Mouse (Mus musculus) erythroblast, embryonic 14.5 days (primary cell): Measurements from ENCODE around the gene Nectin2.

Experiments
- GATA1 ChIP-seq: IDR thresholded peaks from 2 replicates; pipeline ENCODE4 v1.6.1; 2012; ENCODE audit warnings: low read length, inconsistent platforms, mixed read lengths
- TAL1 ChIP-seq: IDR thresholded peaks from 3 replicates; pipeline ENCODE4 v1.6.1; 2012; ENCODE audit warnings: low read length, inconsistent platforms, mixed read lengths

DNA sequence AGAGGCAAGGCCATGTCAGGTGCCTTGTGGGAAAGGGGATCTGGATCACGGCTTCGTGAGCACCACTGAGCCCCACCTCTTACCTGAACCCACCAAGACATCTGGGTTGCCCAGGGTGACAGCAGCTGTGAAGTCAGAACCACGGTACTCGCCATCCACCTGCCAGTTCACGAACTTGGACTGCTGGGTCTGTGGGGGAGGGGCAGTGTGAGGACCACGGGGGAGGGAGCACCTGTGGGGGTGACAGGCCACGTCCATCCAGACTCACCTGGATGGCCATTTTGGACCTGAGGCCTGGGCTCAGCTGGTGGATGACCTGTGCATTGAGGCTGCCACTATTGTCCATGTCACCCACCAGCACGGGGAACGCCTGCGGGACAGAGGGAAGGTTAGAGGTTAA is 39.6 kb downstream of the Nectin2 start:
- TF ChIP-seq TAL1 (no peak), GATA1 (no peak)
